Mouse (Mus musculus) midbrain, embryonic 14.5 days (tissue): ENCODE measurements around the gene Atp5j2. TPM values are rescaled to one million over a fixed set of nuclear protein-coding genes. Genes with fewer than 3 reads are reported as not detected.
"Not testable (repeated sequence)": the region's sequence is repeated elsewhere in the genome, so short reads cannot be mapped to it uniquely, and the experiment has no call there.

Experiments
- ATAC-seq: fragments of 200-750 bp; cut with Nextera tagmentation; 2 replicates; pipeline ENCODE4 v1.8.0; 2017; ENCODE audit warnings: moderate number of reproducible peaks, moderate library complexity; ENCODE audit not compliant: low FRiP score, low TSS enrichment
- DNase-seq: peaks from one replicate; pipeline ENCODE4 v3.0.0-alpha.2; 2015
- H3K27ac ChIP-seq: fragments of 300-500 bp; sonication (generic); replicated peaks from 2 replicates; pipeline ENCODE4 v1.5.1; 2014; ENCODE audit warnings: mild to moderate bottlenecking, low read depth, low read length, moderate library complexity
- H3K27me3 ChIP-seq: fragments of 300-500 bp; sonication (generic); 2 replicates; pipeline ENCODE4 v1.6.1; 2014; ENCODE audit warnings: low read length, control low read depth, mixed read lengths; ENCODE audit not compliant: control insufficient read depth, insufficient read depth
- H3K36me3 ChIP-seq: fragments of 300-500 bp; sonication (generic); 2 replicates; pipeline ENCODE4 v1.6.1; 2014; ENCODE audit warnings: low read length, control low read depth; ENCODE audit not compliant: control insufficient read depth, insufficient read depth
- H3K4me1 ChIP-seq: fragments of 300-500 bp; sonication (generic); 2 replicates; pipeline ENCODE4 v1.6.1; 2014; ENCODE audit warnings: mild to moderate bottlenecking, antibody characterized with exemption, low read length, control low read depth; ENCODE audit not compliant: control insufficient read depth, insufficient read depth
- H3K4me2 ChIP-seq: fragments of 300-500 bp; sonication (generic); 2 replicates; pipeline ENCODE4 v1.6.1; 2014; ENCODE audit warnings: mild to moderate bottlenecking, low read length, moderate library complexity
- H3K4me3 ChIP-seq: fragments of 300-500 bp; sonication (generic); replicated peaks from 2 replicates; pipeline ENCODE4 v1.5.1; 2014; ENCODE audit warnings: low read depth, low read length
- H3K9ac ChIP-seq: fragments of 300-500 bp; sonication (generic); replicated peaks from 2 replicates; pipeline ENCODE4 v1.6.1; 2014; ENCODE audit warnings: mild to moderate bottlenecking, low read length, moderate library complexity
- H3K9me3 ChIP-seq: fragments of 300-500 bp; sonication (generic); 2 replicates; pipeline ENCODE4 v1.6.1; 2016; ENCODE audit warnings: low read length, control low read depth, mixed read lengths; ENCODE audit not compliant: control insufficient read depth
- WGBS: fragments of 180-500 bp; shearing (Covaris S2); extraction: QIAGEN DNeasy Blood & Tissue Kit; methylation state at CpG from one replicate; pipeline ENCODE4 v1.1.7; 2014; 5-methylcytosine and 5-hydroxymethylcytosine counted together
- polyA plus RNA-seq: library from polyadenylated mRNA; unstranded; fragments of >200 nt; fragmentation: Nextera tagmentation; extraction: Ambion mirVana; gene quantifications from 2 replicates; pipeline ENCODE4 v1.2.1, GENCODE M21; 2014

Gene Atp5j2
- polyA plus RNA-seq, 1 experiment from 2014 or later, result 477 TPM

DNA sequence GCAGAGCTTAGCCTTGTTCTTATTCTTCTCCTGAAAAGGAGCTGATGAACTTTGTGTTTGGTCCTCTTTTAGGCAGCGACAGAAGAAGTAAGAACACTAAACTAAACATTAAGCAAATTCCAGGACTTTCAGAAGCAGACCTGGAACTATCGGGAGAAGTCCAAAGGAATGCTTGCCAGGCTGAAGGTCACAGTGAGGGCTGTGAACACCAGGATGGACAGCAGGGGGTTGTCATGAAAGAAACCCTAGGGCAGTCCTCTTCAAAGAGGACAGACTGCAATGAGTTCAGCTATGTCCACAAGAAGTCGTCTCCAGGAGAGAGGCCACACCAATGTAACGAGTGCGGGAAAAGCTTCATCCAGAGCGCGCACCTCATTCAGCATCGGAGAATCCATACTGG is 28.1 kb upstream of the Atp5j2 start:
- WGBS, result 94% methylated on average over 8 of the region's 8 CpGs
- H3K4me3 ChIP-seq, result no peak overlapping the region

DNA sequence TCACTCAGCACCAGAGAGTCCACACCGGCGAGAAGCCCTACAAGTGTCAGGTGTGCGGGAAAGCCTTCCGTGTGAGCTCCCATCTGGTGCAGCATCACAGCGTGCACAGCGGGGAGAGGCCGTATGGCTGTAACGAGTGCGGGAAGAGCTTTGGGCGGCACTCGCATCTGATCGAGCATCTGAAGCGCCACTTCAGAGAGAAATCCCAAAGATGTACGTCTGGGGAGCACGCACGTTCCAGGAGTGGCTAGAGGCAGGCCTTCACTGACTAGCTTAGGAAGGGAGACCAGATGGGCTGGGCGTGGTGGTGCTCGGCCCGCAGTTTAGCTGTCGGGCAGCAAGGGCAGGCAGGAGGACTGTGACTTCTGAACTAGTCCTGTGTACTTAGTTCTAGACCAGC is 26.8 kb upstream of the Atp5j2 start:
- no peak for ATAC-seq
- 95% methylated on average over 20 of the region's 20 CpGs for WGBS
- H3K36me3 ChIP-seq, result peaks cover 55% of the 10 kb centered on the region

More for the DNA sequence above, 28.1 kb upstream of the Atp5j2 start:
- H3K36me3 ChIP-seq, result peaks cover 52% of the 10 kb centered on the region
- no peak overlapping the region for H3K4me2 ChIP-seq
- H3K9me3 ChIP-seq, result no peaks in the 10 kb centered on the region
- no peaks in the 10 kb centered on the region for H3K27me3 ChIP-seq
- no peak overlapping the region for H3K9ac ChIP-seq
- H3K4me1 ChIP-seq, result no peaks in the 10 kb centered on the region
- no peak overlapping the region for H3K27ac ChIP-seq
- ATAC-seq, result no peak
- no peak for DNase-seq

GRCm38 (mm10) chr5:145218206-145218605 is 26.3 kb upstream of the Atp5j2 start:
- Histone ChIP-seq H3K27ac (no peak overlapping the region), H3K4me3 (no peak overlapping the region), H3K4me2 (no peak overlapping the region), H3K27me3 (no peaks in the 10 kb centered on the region), H3K9me3 (no peaks in the 10 kb centered on the region), H3K4me1 (no peaks in the 10 kb centered on the region), H3K9ac (no peak overlapping the region), H3K36me3 (peaks cover 58% of the 10 kb centered on the region)
- no peak for DNase-seq
- no peak for ATAC-seq
- 97% methylated on average over 21 of the region's 21 CpGs for WGBS

More for the DNA sequence above, 26.8 kb upstream of the Atp5j2 start:
- no peaks in the 10 kb centered on the region for H3K9me3 ChIP-seq
- H3K27ac ChIP-seq, result no peak overlapping the region
- no peaks in the 10 kb centered on the region for H3K4me1 ChIP-seq
- H3K4me2 ChIP-seq, result no peak overlapping the region
- no peak overlapping the region for H3K9ac ChIP-seq
- no peaks in the 10 kb centered on the region for H3K27me3 ChIP-seq
- DNase-seq, result no peak
- no peak overlapping the region for H3K4me3 ChIP-seq

DNA sequence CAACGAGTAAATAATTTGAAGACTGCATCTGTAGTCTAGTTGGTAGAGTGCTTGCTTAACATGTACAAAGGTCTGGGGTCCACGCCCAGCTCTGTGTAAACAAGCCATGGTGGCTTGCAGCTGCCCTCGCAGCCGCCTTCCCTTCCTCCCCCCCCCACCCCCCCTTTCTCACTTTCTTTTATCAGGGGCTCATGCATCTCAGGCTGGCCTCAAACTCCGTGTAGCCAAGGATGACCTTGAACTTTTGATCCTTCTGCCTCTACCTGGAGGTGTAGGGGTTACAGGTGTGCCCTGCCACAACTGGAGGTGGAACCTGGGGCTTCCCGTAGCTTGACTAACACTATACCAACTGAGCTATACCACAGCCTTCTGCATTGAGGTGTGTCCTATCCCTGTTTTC is 25.9 kb upstream of the Atp5j2 start:
- Histone ChIP-seq H3K4me1 (no peaks in the 10 kb centered on the region), H3K36me3 (peaks cover 57% of the 10 kb centered on the region), H3K27ac (no peak overlapping the region), H3K27me3 (no peaks in the 10 kb centered on the region), H3K4me2 (no peak overlapping the region), H3K4me3 (no peak overlapping the region), H3K9ac (no peak overlapping the region), H3K9me3 (no peaks in the 10 kb centered on the region)
- 88% methylated on average over 6 of the region's 6 CpGs for WGBS
- DNase-seq (no peak), ATAC-seq (no peak)

- Histone ChIP-seq H3K9me3 (no peaks in the 10 kb centered on the region), H3K4me3 (no peak overlapping the region), H3K36me3 (peaks cover 50% of the 10 kb centered on the region), H3K9ac (no peak overlapping the region), H3K27ac (no peak overlapping the region), H3K4me1 (no peaks in the 10 kb centered on the region), H3K4me2 (no peak overlapping the region), H3K27me3 (no peaks in the 10 kb centered on the region)
- WGBS, result 75% methylated on average over 4 of the region's 4 CpGs
- no peak for DNase-seq
- no peak for ATAC-seq
Observed at GRCm38 (mm10) chr5:145214679-145215078, 22.8 kb upstream of the Atp5j2 start.

GRCm38 (mm10) chr5:145213505-145213904 is 21.6 kb upstream of the Atp5j2 start:
- Histone ChIP-seq H3K9ac (no peak overlapping the region), H3K27ac (no peak overlapping the region), H3K27me3 (no peaks in the 10 kb centered on the region), H3K9me3 (no peaks in the 10 kb centered on the region), H3K36me3 (peaks cover 40% of the 10 kb centered on the region), H3K4me3 (no peak overlapping the region), H3K4me1 (no peaks in the 10 kb centered on the region), H3K4me2 (no peak overlapping the region)
- DNase-seq (no peak), ATAC-seq (no peak)
- 95% methylated on average over 3 of the region's 3 CpGs for WGBS

DNA sequence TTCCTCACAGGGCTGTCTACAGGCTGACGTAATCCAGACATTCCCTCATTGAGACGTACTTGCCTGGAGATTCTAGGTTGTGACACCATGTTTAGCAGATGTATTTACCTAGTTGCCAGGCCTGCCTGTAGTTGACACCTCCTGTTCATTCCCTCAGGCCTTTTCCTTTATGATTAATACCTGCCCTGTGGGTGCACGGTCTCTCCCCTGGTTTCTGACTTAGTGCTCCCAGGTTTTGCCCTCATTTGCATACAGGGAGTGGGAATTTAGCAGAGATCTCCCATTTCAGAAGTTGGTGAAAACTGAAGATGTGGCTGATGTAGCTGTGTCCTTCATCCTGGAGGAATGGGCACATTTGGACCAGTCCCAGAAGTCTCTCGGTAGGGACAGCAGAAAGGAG is 20.4 kb upstream of the Atp5j2 start:
- Histone ChIP-seq H3K4me2 (no peak overlapping the region), H3K27me3 (no peaks in the 10 kb centered on the region), H3K27ac (no peak overlapping the region), H3K4me1 (no peaks in the 10 kb centered on the region), H3K9ac (no peak overlapping the region), H3K9me3 (no peaks in the 10 kb centered on the region), H3K4me3 (no peak overlapping the region), H3K36me3 (peaks cover 33% of the 10 kb centered on the region)
- ATAC-seq (no peak), DNase-seq (no peak)
- 98% methylated on average over 4 of the region's 4 CpGs for WGBS

GRCm38 (mm10) chr5:145211340-145211739 is 19.5 kb upstream of the Atp5j2 start:
- no peaks in the 10 kb centered on the region for H3K9me3 ChIP-seq
- no peak overlapping the region for H3K9ac ChIP-seq
- H3K4me1 ChIP-seq, result no peaks in the 10 kb centered on the region
- no peak overlapping the region for H3K4me3 ChIP-seq
- DNase-seq (no peak), ATAC-seq (no peak)
- no peak overlapping the region for H3K27ac ChIP-seq
- WGBS, result 99% methylated on average over 4 of the region's 4 CpGs
- peaks cover 33% of the 10 kb centered on the region for H3K36me3 ChIP-seq
- no peak overlapping the region for H3K4me2 ChIP-seq
- H3K27me3 ChIP-seq, result no peaks in the 10 kb centered on the region

DNA sequence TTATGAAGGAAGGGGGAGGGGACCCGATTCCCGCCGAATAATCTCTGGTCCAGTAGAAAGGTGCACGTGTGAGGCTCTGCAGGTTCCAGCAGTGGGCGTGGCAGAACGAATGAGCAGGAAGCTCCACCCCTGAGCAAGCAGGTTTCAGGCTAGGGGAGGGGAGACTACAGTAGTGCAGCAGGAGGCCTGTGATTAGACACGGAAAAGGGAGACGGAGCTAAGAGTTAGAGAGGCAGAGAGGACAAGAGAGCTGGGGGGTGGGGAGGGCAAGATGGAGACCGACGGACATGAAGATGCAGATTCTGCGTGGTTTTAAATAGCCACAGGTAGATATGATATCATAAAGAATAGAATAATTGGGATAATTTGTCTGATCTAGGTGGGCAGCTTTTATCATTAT is 16.5 kb upstream of the Atp5j2 start:
- not testable (repeated sequence) for H3K27ac ChIP-seq, DNase-seq, H3K27me3 ChIP-seq, H3K4me3 ChIP-seq, H3K9me3 ChIP-seq, H3K4me1 ChIP-seq, H3K4me2 ChIP-seq, ATAC-seq, H3K9ac ChIP-seq
- 50% methylated on average over 11 of the region's 11 CpGs for WGBS
- H3K36me3 ChIP-seq, result peaks cover 22% of the 10 kb centered on the region
